Mouse (Mus musculus) cerebellum, adult 2 months (tissue): ENCODE data around the gene Efna3.

Source experiments
- CTCF ChIP-seq: fragments of 200-500 bp; IDR thresholded peaks from 2 replicates; pipeline ENCODE4 v1.5.1; 2011; ENCODE audit warnings: low read depth, mild to moderate bottlenecking, control low read depth, low read length, moderate library complexity, borderline replicate concordance; ENCODE audit not compliant: insufficient read depth
- POLR2A ChIP-seq: fragments of 200-500 bp; IDR thresholded peaks from 2 replicates; pipeline ENCODE4 v1.6.1; 2011; ENCODE audit warnings: low read length, control low read depth, borderline replicate concordance; ENCODE audit not compliant: insufficient read depth

GRCm38 (mm10) chr3:89346815-89347540 lies 24.2 kb upstream of the Efna3 start:
- TF ChIP-seq POLR2A (no peak), CTCF (no peak)
